Comparison of ENCODE assay signal across 8 mouse cellular contexts in the genomic region with DNA sequence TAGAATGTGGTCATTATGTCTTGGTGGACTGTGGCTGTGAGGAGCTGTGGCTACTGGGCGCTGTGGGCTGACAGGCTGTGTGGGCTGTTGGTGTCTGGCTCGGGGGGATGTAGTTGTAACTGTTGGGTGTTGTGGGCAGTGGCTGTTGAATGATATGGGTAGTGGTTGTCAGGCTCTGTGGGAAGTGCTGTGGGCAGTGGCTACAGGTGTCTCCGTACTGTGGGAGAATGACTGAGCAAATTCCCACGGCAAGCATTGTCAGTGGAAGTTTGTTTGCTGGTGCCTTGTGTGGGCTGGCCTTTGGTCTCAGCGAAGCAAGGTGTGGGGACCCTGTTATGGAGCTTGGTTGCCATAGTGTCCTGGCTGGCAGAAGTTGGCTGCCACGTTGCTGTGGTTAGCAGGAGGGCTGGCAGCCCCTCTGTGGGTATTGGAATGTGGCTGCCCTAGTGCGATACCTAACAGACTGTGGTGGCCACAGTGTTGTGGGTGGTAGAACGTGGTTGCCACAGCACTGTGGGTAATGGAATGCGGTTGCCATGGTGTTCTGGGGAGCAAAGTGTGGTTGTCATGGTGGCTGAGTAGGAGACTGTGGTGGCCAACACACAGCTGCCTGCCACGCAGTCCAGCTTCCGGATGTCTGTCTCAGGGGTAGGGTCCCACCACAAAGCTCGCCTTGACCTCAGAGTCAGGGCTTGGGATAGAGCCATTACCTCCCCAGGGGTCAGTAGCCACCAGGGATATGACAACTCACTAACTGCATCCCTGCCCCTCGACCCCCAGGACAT. TPM values are rescaled to one million over a fixed set of nuclear protein-coding genes. Genes with fewer than 3 reads are reported as not detected.
DNase-seq lines count a peak whose midpoint lies in the region; ATAC-seq lines count a peak whose summit lies in the region.
"Had no signal": no experiment of that assay in that cellular context is flagged by ENCODE, and none has a peak within 500 bp of the region (broad histone marks: within the 10 kb centered on the region; RNA-seq: fewer than 3 reads in every experiment).

No protein-coding gene starts in this region.

- no peak overlapping the region for H3K9ac ChIP-seq in hindbrain, embryonic 15.5 days
- 0 out of 2 replicates have a peak overlapping the region, but pooled peaks have one; percentile 15 for H3K9ac ChIP-seq in midbrain, embryonic 12.5 days (replicated peaks)

- peaks cover 74% of the 10 kb centered on the region for H3K4me1 ChIP-seq in embryonic facial prominence, embryonic 10.5 days
- H3K4me1 ChIP-seq in hindbrain, embryonic 15.5 days (replicated peaks): peaks cover 91% of the 10 kb centered on the region
- peaks cover 84% of the 10 kb centered on the region for H3K4me1 ChIP-seq in midbrain, embryonic 12.5 days

- peak overlapping the region; percentile 92 for H3K27ac ChIP-seq in embryonic facial prominence, embryonic 10.5 days (replicated peaks)
- peak overlapping the region; percentile 90 for H3K27ac ChIP-seq in hindbrain, embryonic 15.5 days (replicated peaks)
- H3K27ac ChIP-seq in midbrain, embryonic 12.5 days (replicated peaks): peak overlapping the region; percentile 98

- H3K36me3 ChIP-seq in embryonic facial prominence, embryonic 10.5 days (replicated peaks): peaks cover 44% of the 10 kb centered on the region
- peaks cover 17% of the 10 kb centered on the region for H3K36me3 ChIP-seq in hindbrain, embryonic 15.5 days
- peaks cover 39% of the 10 kb centered on the region for H3K36me3 ChIP-seq in midbrain, embryonic 12.5 days

- no peaks in the 10 kb centered on the region for H3K9me3 ChIP-seq in embryonic facial prominence, embryonic 10.5 days
- no peaks in the 10 kb centered on the region for H3K9me3 ChIP-seq in hindbrain, embryonic 15.5 days
- no peaks in the 10 kb centered on the region for H3K9me3 ChIP-seq in midbrain, embryonic 12.5 days

- 85% methylated on average over 13 of the region's 13 CpGs for WGBS in embryonic facial prominence, embryonic 10.5 days
- 40% methylated on average over 13 of the region's 13 CpGs for WGBS in hindbrain, embryonic 15.5 days
- WGBS in midbrain, embryonic 12.5 days: 43% methylated on average over 13 of the region's 13 CpGs

- peak; percentile 67 for DNase-seq in R1 (ENCODE audit: low read depth, low spot score)
- DNase-seq in embryonic facial prominence, embryonic 10.5 days (ENCODE audit: low spot score): peak; percentile 38
- no peak for DNase-seq in heart, adult 8-10 months (ENCODE audit: low spot score)
- no peak for DNase-seq in cerebellum, adult 18-20 months
- DNase-seq: adrenal gland, adult 2 months had no signal

- 0 out of 2 replicates have a peak overlapping the region, but pooled peaks have one; percentile 9 for H3K4me3 ChIP-seq in embryonic facial prominence, embryonic 10.5 days
- H3K4me3 ChIP-seq in hindbrain, embryonic 15.5 days: no peak overlapping the region
- H3K4me3 ChIP-seq in midbrain, embryonic 12.5 days: 0 out of 2 replicates have a peak overlapping the region, but pooled peaks have one; percentile 7

- ATAC-seq in hindbrain, embryonic 15.5 days (ENCODE audit: low FRiP score, low read depth): peak; percentile 19; the same call in 1 of the 2 replicates
- 0 out of 2 replicates have a peak, but pooled peaks have one; percentile 4 for ATAC-seq in midbrain, embryonic 12.5 days (ENCODE audit: low FRiP score, low read depth)
- ATAC-seq in erythroid progenitor cell, adult 5-6 weeks (replicated peaks; ENCODE audit: low FRiP score, poor library complexity, severe bottlenecking): no peak

- H3K4me2 ChIP-seq in hindbrain, embryonic 15.5 days: peak overlapping the region; percentile 43
- H3K4me2 ChIP-seq in midbrain, embryonic 12.5 days (replicated peaks): peak overlapping the region; percentile 14

- H3K27me3 ChIP-seq in embryonic facial prominence, embryonic 10.5 days (replicated peaks; ENCODE audit: low read depth, poor library complexity, severe bottlenecking): peaks cover 15% of the 10 kb centered on the region
- H3K27me3 ChIP-seq in hindbrain, embryonic 15.5 days: no peaks in the 10 kb centered on the region
- 0 out of 2 replicates have a peak, but pooled peaks cover 10% of the 10 kb centered on the region for H3K27me3 ChIP-seq in midbrain, embryonic 12.5 days

RNA-seq across cellular contexts. Expression of a gene that starts 11.3 kb away (rescaled TPM):
- polyA plus RNA-seq in embryonic facial prominence, embryonic 10.5 days (2016; fragmentation: Nextera tagmentation; extraction: Ambion mirVana): 24.8 and 28.9 TPM in 2 replicates
- polyA plus RNA-seq in hindbrain, embryonic 15.5 days (2015; fragmentation: Nextera tagmentation; extraction: Ambion mirVana): 180 and 184 TPM in 2 replicates
- 115 and 119 TPM in 2 replicates for polyA plus RNA-seq in midbrain, embryonic 12.5 days (2016; fragmentation: Nextera tagmentation; extraction: Ambion mirVana)
- under 1 TPM in 3 of 4 experiments, not detected in 1; 0.13 to 0.23 (median 0.22) TPM for total RNA-seq in heart, adult 8-10 months (2022)
- not detected in 2 replicates for total RNA-seq in erythroid progenitor cell, adult 5-6 weeks (2015; ENCODE audit: low replicate concordance)
- total RNA-seq in erythroid progenitor cell, adult 5-6 weeks (2017; ENCODE audit: low replicate concordance): not detected in 2 replicates

RNA-seq across cellular contexts. Expression of a gene that starts 25.9 kb away (rescaled TPM):
- polyA plus RNA-seq in embryonic facial prominence, embryonic 10.5 days (2016; fragmentation: Nextera tagmentation; extraction: Ambion mirVana): 29.7 and 30.5 TPM in 2 replicates
- 3.0 and 5.1 TPM in 2 replicates for polyA plus RNA-seq in hindbrain, embryonic 15.5 days (2015; fragmentation: Nextera tagmentation; extraction: Ambion mirVana)
- polyA plus RNA-seq in midbrain, embryonic 12.5 days (2016; fragmentation: Nextera tagmentation; extraction: Ambion mirVana): 19.2 and 20.0 TPM in 2 replicates
- 10 to 100 TPM in 1 of 4 experiments, 1 to 10 TPM in 3; 5.4 to 10.1 (median 7.1) TPM for total RNA-seq in heart, adult 8-10 months (2022)
- total RNA-seq in erythroid progenitor cell, adult 5-6 weeks (2015; ENCODE audit: low replicate concordance): not detected in 2 replicates
- total RNA-seq in erythroid progenitor cell, adult 5-6 weeks (2017; ENCODE audit: low replicate concordance): not detected in 2 replicates

RNA-seq across cellular contexts. Expression of a gene that starts 33.3 kb away (rescaled TPM):
- polyA plus RNA-seq in embryonic facial prominence, embryonic 10.5 days (2016; fragmentation: Nextera tagmentation; extraction: Ambion mirVana): 75.5 and 79.3 TPM in 2 replicates
- polyA plus RNA-seq in hindbrain, embryonic 15.5 days (2015; fragmentation: Nextera tagmentation; extraction: Ambion mirVana): 73.8 and 84.5 TPM in 2 replicates
- polyA plus RNA-seq in midbrain, embryonic 12.5 days (2016; fragmentation: Nextera tagmentation; extraction: Ambion mirVana): 23.8 and 25.7 TPM in 2 replicates
- total RNA-seq in heart, adult 8-10 months (2022): 10 to 100 TPM; 47.3 to 54.5 (median 53.2) TPM
- total RNA-seq in erythroid progenitor cell, adult 5-6 weeks (2015; ENCODE audit: low replicate concordance): 4.2 and 7.9 TPM in 2 replicates
- total RNA-seq in erythroid progenitor cell, adult 5-6 weeks (2017; ENCODE audit: low replicate concordance): 3.0 TPM in 1 of 2 replicates, not detected in the other

Comparison
In these comparisons a context has a peak if more than half of its experiments do, and no peak if none do; other contexts are left out.
1. DNase-seq: peak in R1 (single experiment) and embryonic facial prominence, embryonic 10.5 days (single experiment); none in heart, adult 8-10 months (single experiment) and cerebellum, adult 18-20 months (0 of 2).
2. Peak in every context shown above with its lines, with median percentiles within 50 percentile points of each other: H3K27ac ChIP-seq.